Mouse (Mus musculus) kidney, adult 2 months (tissue): ENCODE measurements around the gene Ngb.

Experiments
- CTCF ChIP-seq: fragments of 200-500 bp; conservative IDR thresholded peaks from 2 replicates; pipeline ENCODE4 v1.5.1; 2011; ENCODE audit warnings: low read depth, mild to moderate bottlenecking, control low read depth, low read length, moderate library complexity, mixed read lengths; ENCODE audit not compliant: insufficient read depth, insufficient read length
- POLR2A ChIP-seq: fragments of 200-500 bp; IDR thresholded peaks from one replicate; pipeline ENCODE4 v1.6.1; 2011; ENCODE audit warnings: low read depth, low read length, control low read depth

DNA sequence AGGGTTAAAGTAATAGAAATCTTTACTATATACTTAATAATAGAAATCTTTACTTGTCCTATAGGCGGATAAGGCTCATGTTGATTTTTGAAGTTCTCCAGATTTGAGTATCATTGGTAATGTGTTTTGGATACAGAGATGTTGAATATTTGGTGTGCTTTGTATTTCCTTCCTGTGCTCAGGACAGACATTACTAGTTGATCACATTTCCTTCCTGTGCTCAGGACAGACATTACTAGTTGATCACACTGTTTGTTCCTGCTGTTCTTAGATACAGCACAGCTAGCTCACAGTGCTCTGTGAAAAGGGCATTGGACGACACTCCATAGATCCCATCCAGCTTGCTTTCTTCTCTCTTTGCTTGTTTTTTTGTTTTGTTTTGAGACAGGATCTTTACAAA lies 25.7 kb downstream of the Ngb start:
- TF ChIP-seq CTCF (no peak), POLR2A (no peak)
